Mouse (Mus musculus) kidney, postnatal 0 days (tissue): ENCODE data around the gene Lrig1. TPM values are rescaled to one million over a fixed set of nuclear protein-coding genes. Genes with fewer than 3 reads are reported as not detected.

ENCODE experiments used
- ATAC-seq: fragments of 200-750 bp; cut with Nextera tagmentation; replicated peaks from 2 replicates; pipeline ENCODE4 v1.8.0; 2017; ENCODE audit warnings: low read depth, moderate number of reproducible peaks, moderate TSS enrichment, moderate library complexity; ENCODE audit not compliant: low FRiP score
- DNase-seq: peaks from one replicate; pipeline ENCODE4 v3.0.0-alpha.2; 2016; ENCODE audit warnings: low spot score
- H3K27ac ChIP-seq: fragments of 300-500 bp; sonication (generic); 2 replicates; pipeline ENCODE4 v1.5.1; 2014; ENCODE audit warnings: mild to moderate bottlenecking
- H3K27me3 ChIP-seq: fragments of 300-500 bp; sonication (generic); 2 replicates; pipeline ENCODE4 v1.6.1; 2014; ENCODE audit warnings: low read length, mixed read lengths; ENCODE audit not compliant: insufficient read depth
- H3K36me3 ChIP-seq: fragments of 300-500 bp; sonication (generic); 2 replicates; pipeline ENCODE4 v1.6.1; 2014; ENCODE audit warnings: low read length, mixed read lengths; ENCODE audit not compliant: insufficient read depth
- H3K4me1 ChIP-seq: fragments of 300-500 bp; sonication (generic); replicated peaks from 2 replicates; pipeline ENCODE4 v1.6.1; 2014; ENCODE audit warnings: antibody characterized with exemption, low read length, mixed read lengths; ENCODE audit not compliant: insufficient read depth
- H3K4me2 ChIP-seq: fragments of 300-500 bp; sonication (generic); 2 replicates; pipeline ENCODE4 v1.6.1; 2014; ENCODE audit warnings: mild to moderate bottlenecking, low read length, moderate library complexity, mixed read lengths
- H3K4me3 ChIP-seq: fragments of 300-500 bp; sonication (generic); replicated peaks from 2 replicates; pipeline ENCODE4 v1.5.1; 2014; ENCODE audit warnings: low read depth, low read length
- H3K9ac ChIP-seq: fragments of 300-500 bp; sonication (generic); 2 replicates; pipeline ENCODE4 v1.6.1; 2014; ENCODE audit warnings: low read depth, low read length
- H3K9me3 ChIP-seq: fragments of 300-500 bp; sonication (generic); replicated peaks from 2 replicates; pipeline ENCODE4 v1.6.1; 2016; ENCODE audit warnings: low read length, inconsistent platforms, mixed read lengths
- CTCF ChIP-seq: IDR thresholded peaks from 2 replicates; pipeline ENCODE4 v1.5.1; 2016; ENCODE audit warnings: antibody characterized with exemption, low read depth, mild to moderate bottlenecking, moderate library complexity
- WGBS: fragments of 180-500 bp; shearing (Covaris S2); extraction: QIAGEN DNeasy Blood & Tissue Kit; methylation state at CpG from one replicate; pipeline ENCODE4 v1.1.7; 2014; 5-methylcytosine and 5-hydroxymethylcytosine counted together
- polyA plus RNA-seq: library from polyadenylated mRNA; unstranded; fragments of >200 nt; fragmentation: Nextera tagmentation; extraction: Ambion mirVana; gene quantifications from 2 replicates; pipeline ENCODE4 v1.2.1, GENCODE M21; 2015

The Lrig1 gene
- polyA plus RNA-seq, 1 experiment from 2014 or later, result 8.3 TPM

- no peak for DNase-seq
- no peak for TF ChIP-seq CTCF
- no peak; the same call in 1 of the 2 replicates for ATAC-seq
- Histone ChIP-seq H3K9me3 (no peaks in the 10 kb centered on the region), H3K4me2 (peak overlapping the region; percentile 41), H3K4me3 (no peak overlapping the region), H3K27ac (no peak overlapping the region), H3K9ac (no peak overlapping the region), H3K27me3 (no peaks in the 10 kb centered on the region), H3K36me3 (no peaks in the 10 kb centered on the region), H3K4me1 (0 out of 2 replicates have a peak, but pooled peaks cover 4% of the 10 kb centered on the region)
- 50% methylated on average over 18 of the region's 18 CpGs for WGBS
Measured at GRCm38 (mm10) chr6:94729847-94730246, 29.9 kb upstream of the Lrig1 start.

GRCm38 (mm10) chr6:94729132-94729531, 29.2 kb upstream of the Lrig1 start:
- no peak for DNase-seq
- H3K36me3 ChIP-seq, result no peaks in the 10 kb centered on the region
- WGBS, result 43% methylated on average over 3 of the region's 3 CpGs

GRCm38 (mm10) chr6:94724612-94725011, 24.7 kb upstream of the Lrig1 start:
- Histone ChIP-seq H3K9me3 (no peaks in the 10 kb centered on the region), H3K27me3 (no peaks in the 10 kb centered on the region), H3K27ac (no peak overlapping the region), H3K4me1 (0 out of 2 replicates have a peak, but pooled peaks cover under 1% of the 10 kb centered on the region), H3K4me2 (no peak overlapping the region), H3K9ac (no peak overlapping the region), H3K36me3 (no peaks in the 10 kb centered on the region), H3K4me3 (no peak overlapping the region)
- WGBS, result 73% methylated on average over 1 of the region's 1 CpGs
- DNase-seq (no peak), ATAC-seq (no peak)
- no peak for TF ChIP-seq CTCF

More at GRCm38 (mm10) chr6:94729132-94729531, 29.2 kb upstream of the Lrig1 start:
- no peak for TF ChIP-seq CTCF
- no peaks in the 10 kb centered on the region for H3K9me3 ChIP-seq
- 0 out of 2 replicates have a peak, but pooled peaks cover 4% of the 10 kb centered on the region for H3K4me1 ChIP-seq
- no peaks in the 10 kb centered on the region for H3K27me3 ChIP-seq
- no peak overlapping the region for H3K27ac ChIP-seq
- H3K4me3 ChIP-seq, result no peak overlapping the region
- ATAC-seq, result no peak
- H3K9ac ChIP-seq, result no peak overlapping the region
- H3K4me2 ChIP-seq, result no peak overlapping the region

- Histone ChIP-seq H3K36me3 (no peaks in the 10 kb centered on the region), H3K4me3 (no peak overlapping the region), H3K4me2 (no peak overlapping the region), H3K9me3 (no peaks in the 10 kb centered on the region), H3K27me3 (no peaks in the 10 kb centered on the region), H3K4me1 (0 out of 2 replicates have a peak, but pooled peaks cover 3% of the 10 kb centered on the region), H3K9ac (no peak overlapping the region), H3K27ac (no peak overlapping the region)
- DNase-seq (no peak), ATAC-seq (no peak)
- 70% methylated on average over 15 of the region's 15 CpGs for WGBS
- no peak for TF ChIP-seq CTCF
Measured at GRCm38 (mm10) chr6:94718607-94719346, 18.8 kb upstream of the Lrig1 start.

GRCm38 (mm10) chr6:94717705-94718489, 17.9 kb upstream of the Lrig1 start:
- H3K4me3 ChIP-seq, result no peak overlapping the region
- no peak overlapping the region for H3K27ac ChIP-seq
- no peaks in the 10 kb centered on the region for H3K9me3 ChIP-seq
- H3K4me2 ChIP-seq, result no peak overlapping the region
- no peak for TF ChIP-seq CTCF
- H3K9ac ChIP-seq, result no peak overlapping the region
- peak; percentile 62 for DNase-seq
- WGBS, result 42% methylated on average over 7 of the region's 7 CpGs
- 0 out of 2 replicates have a peak, but pooled peaks cover 3% of the 10 kb centered on the region for H3K4me1 ChIP-seq
- H3K27me3 ChIP-seq, result no peaks in the 10 kb centered on the region
- no peaks in the 10 kb centered on the region for H3K36me3 ChIP-seq
- ATAC-seq, result peak; percentile 73

GRCm38 (mm10) chr6:94715645-94715940, 15.6 kb upstream of the Lrig1 start:
- 18% methylated on average over 4 of the region's 4 CpGs for WGBS
- H3K4me3 ChIP-seq, result no peak overlapping the region
- H3K4me1 ChIP-seq, result 0 out of 2 replicates have a peak, but pooled peaks cover 3% of the 10 kb centered on the region
- H3K27ac ChIP-seq, result no peak overlapping the region
- TF ChIP-seq CTCF, result no peak
- no peaks in the 10 kb centered on the region for H3K9me3 ChIP-seq
- H3K9ac ChIP-seq, result no peak overlapping the region
- no peaks in the 10 kb centered on the region for H3K36me3 ChIP-seq
- no peak overlapping the region for H3K4me2 ChIP-seq
- ATAC-seq, result no peak
- DNase-seq, result peak; percentile 27
- no peaks in the 10 kb centered on the region for H3K27me3 ChIP-seq
